Mouse (Mus musculus): ENCODE data around the gene Mmel1. TPM values are rescaled to one million over a fixed set of nuclear protein-coding genes. Genes with fewer than 3 reads are reported as not detected.

The Mmel1 gene
- polyA plus RNA-seq, 1 experiment from 2014 or later: 0.22 TPM

- no peak for TF ChIP-seq CTCF (IDR thresholded peaks at IDR 0.05; ENCODE audit: low read depth)
Observed at GRCm38 (mm10) chr4:154898506-154899446, 29.4 kb downstream of the Mmel1 start, which contains the start of gene Fam213b. Gene Fam213b, minus strand, starts transcription at chr4:154899135.

GRCm38 (mm10) chr4:154902371-154902770 is 33.0 kb downstream of the Mmel1 start:
- peaks cover 2% of the 10 kb centered on the region; the same call in 1 of the 2 replicates for H3K36me3 ChIP-seq (ENCODE audit: control insufficient read depth, insufficient read depth)
- TF ChIP-seq CTCF (IDR thresholded peaks at IDR 0.05; ENCODE audit: low read depth): no peak
- no peak for ATAC-seq
- H3K4me2 ChIP-seq (replicated peaks; ENCODE audit: low read depth): no peak overlapping the region
- 89% methylated on average over 2 of the region's 2 CpGs for WGBS
- no peak overlapping the region for H3K4me3 ChIP-seq (ENCODE audit: low read depth, low read length)
- peaks cover 5% of the 10 kb centered on the region; the same call in 1 of the 2 replicates for H3K4me1 ChIP-seq (replicated peaks; ENCODE audit: control insufficient read depth, insufficient read depth, low read length)
- H3K27me3 ChIP-seq (replicated peaks; ENCODE audit: control insufficient read depth, insufficient read depth, low read length): no peaks in the 10 kb centered on the region
- H3K9ac ChIP-seq (ENCODE audit: low read depth, low read length): no peak overlapping the region
- no peaks in the 10 kb centered on the region for H3K9me3 ChIP-seq (ENCODE audit: control insufficient read depth)
- no peak overlapping the region for H3K27ac ChIP-seq (ENCODE audit: low read depth, low read length)

More at GRCm38 (mm10) chr4:154898506-154899446, 29.4 kb downstream of the Mmel1 start, which contains the start of gene Fam213b:
- Histone ChIP-seq H3K9ac (ENCODE audit: low read depth, low read length) (peak within 1 kb of the TSS; percentile 45), H3K9me3 (ENCODE audit: control insufficient read depth) (no peaks in the 10 kb centered on the region), H3K4me1 (replicated peaks; ENCODE audit: control insufficient read depth, insufficient read depth, low read length) (peaks cover 5% of the 10 kb centered on the region; the same call in 1 of the 2 replicates), H3K4me3 (ENCODE audit: low read depth, low read length) (peak within 1 kb of the TSS; percentile 55), H3K4me2 (replicated peaks; ENCODE audit: low read depth) (peak within 1 kb of the TSS; percentile 95), H3K27me3 (replicated peaks; ENCODE audit: control insufficient read depth, insufficient read depth, low read length) (no peaks in the 10 kb centered on the region), H3K36me3 (ENCODE audit: control insufficient read depth, insufficient read depth) (peaks cover 4% of the 10 kb centered on the region; the same call in 1 of the 2 replicates), H3K27ac (ENCODE audit: low read depth, low read length) (no peak within 1 kb of the TSS)
- ATAC-seq: peak; percentile 94
- 2% methylated on average over 43 of the region's 43 CpGs for WGBS

- Histone ChIP-seq H3K4me3 (ENCODE audit: low read depth, low read length) (peak overlapping the region; percentile 35), H3K27me3 (replicated peaks; ENCODE audit: control insufficient read depth, insufficient read depth, low read length) (no peaks in the 10 kb centered on the region), H3K4me2 (replicated peaks; ENCODE audit: low read depth) (peak overlapping the region; percentile 68), H3K27ac (ENCODE audit: low read depth, low read length) (no peak overlapping the region), H3K9ac (ENCODE audit: low read depth, low read length) (no peak overlapping the region), H3K36me3 (ENCODE audit: control insufficient read depth, insufficient read depth) (no peaks in the 10 kb centered on the region), H3K9me3 (ENCODE audit: control insufficient read depth) (no peaks in the 10 kb centered on the region), H3K4me1 (replicated peaks; ENCODE audit: control insufficient read depth, insufficient read depth, low read length) (0 out of 2 replicates have a peak, but pooled peaks cover 5% of the 10 kb centered on the region)
- no peak for TF ChIP-seq CTCF (IDR thresholded peaks at IDR 0.05; ENCODE audit: low read depth)
- WGBS: 2% methylated on average over 16 of the region's 16 CpGs
- ATAC-seq: peak; percentile 89
Observed at GRCm38 (mm10) chr4:154904185-154905071, 35.0 kb downstream of the Mmel1 start.

GRCm38 (mm10) chr4:154907833-154908232 is 38.4 kb downstream of the Mmel1 start:
- Histone ChIP-seq H3K4me3 (ENCODE audit: low read depth, low read length) (no peak overlapping the region), H3K9ac (ENCODE audit: low read depth, low read length) (no peak overlapping the region), H3K27ac (ENCODE audit: low read depth, low read length) (no peak overlapping the region), H3K4me2 (replicated peaks; ENCODE audit: low read depth) (peak overlapping the region; percentile 46), H3K36me3 (ENCODE audit: control insufficient read depth, insufficient read depth) (no peaks in the 10 kb centered on the region), H3K9me3 (ENCODE audit: control insufficient read depth) (no peaks in the 10 kb centered on the region), H3K27me3 (replicated peaks; ENCODE audit: control insufficient read depth, insufficient read depth, low read length) (no peaks in the 10 kb centered on the region), H3K4me1 (replicated peaks; ENCODE audit: control insufficient read depth, insufficient read depth, low read length) (peaks cover 17% of the 10 kb centered on the region; the same call in 1 of the 2 replicates)
- TF ChIP-seq CTCF (IDR thresholded peaks at IDR 0.05; ENCODE audit: low read depth): peak; percentile 91
- ATAC-seq: peak; percentile 37; the same call in 1 of the 2 replicates
- 36% methylated on average over 17 of the region's 17 CpGs for WGBS

- H3K9ac ChIP-seq (ENCODE audit: low read depth, low read length): no peak overlapping the region
- no peaks in the 10 kb centered on the region for H3K9me3 ChIP-seq (ENCODE audit: control insufficient read depth)
- no peak overlapping the region for H3K27ac ChIP-seq (ENCODE audit: low read depth, low read length)
- no peak for ATAC-seq
- no peak for TF ChIP-seq CTCF (IDR thresholded peaks at IDR 0.05; ENCODE audit: low read depth)
- H3K36me3 ChIP-seq (ENCODE audit: control insufficient read depth, insufficient read depth): no peaks in the 10 kb centered on the region
- no peak overlapping the region for H3K4me3 ChIP-seq (ENCODE audit: low read depth, low read length)
- no peak overlapping the region for H3K4me2 ChIP-seq (replicated peaks; ENCODE audit: low read depth)
- 79% methylated on average over 5 of the region's 5 CpGs for WGBS
- no peaks in the 10 kb centered on the region for H3K27me3 ChIP-seq (replicated peaks; ENCODE audit: control insufficient read depth, insufficient read depth, low read length)
- peaks cover 22% of the 10 kb centered on the region; the same call in 1 of the 2 replicates for H3K4me1 ChIP-seq (replicated peaks; ENCODE audit: control insufficient read depth, insufficient read depth, low read length)
Observed at GRCm38 (mm10) chr4:154908490-154908889, 39.1 kb downstream of the Mmel1 start.

Measured in intestine, postnatal 0 days (tissue).